ENCODE assay signal across 11 mouse cellular contexts in the genomic region with DNA sequence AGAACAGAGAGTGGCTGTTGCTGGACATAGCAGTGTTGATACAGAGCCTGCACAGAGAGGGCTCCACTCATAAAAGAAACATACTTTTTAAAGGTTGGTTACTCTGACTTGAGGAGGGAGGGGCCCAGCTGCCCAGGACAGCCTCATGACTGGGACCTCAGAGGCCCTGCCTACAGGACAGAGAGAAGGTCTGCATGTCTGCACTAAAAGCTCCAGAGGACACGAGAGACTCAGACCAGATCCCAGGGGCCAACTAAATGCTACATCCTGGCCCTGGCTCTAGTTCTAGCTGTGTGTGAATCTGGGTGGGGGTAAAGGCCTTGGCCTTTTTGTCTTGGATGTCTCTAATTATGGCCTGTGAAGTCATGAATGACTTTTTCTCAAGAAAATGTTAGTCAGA.
DNase-seq lines count a peak whose midpoint lies in the region; ATAC-seq and TF ChIP-seq lines count a peak whose summit lies in the region.
"Had no signal": no experiment of that assay in that cellular context is flagged by ENCODE, and none has a peak within 500 bp of the region (broad histone marks: within the 10 kb centered on the region; RNA-seq: fewer than 3 reads in every experiment).

No protein-coding gene starts in this region.

- DNase-seq in adrenal gland, postnatal 14 days = peak; percentile 47
- no peak for DNase-seq in adrenal gland, adult 8-10 months
- no peak for DNase-seq in hindbrain, embryonic 10.5 days (ENCODE audit: low spot score)
- no peak for DNase-seq in limb, embryonic 10.5 days (ENCODE audit: low spot score)
- DNase-seq in MN1 (ENCODE audit: low spot score) = no peak
- DNase-seq in right cerebral cortex, postnatal 14 days = no peak
- DNase-seq: cerebellum, postnatal 14 days; kidney, postnatal 36 days; lung, embryonic 14.5 days had no signal

- no peaks in the 10 kb centered on the region for H3K27me3 ChIP-seq in hindbrain, embryonic 10.5 days (ENCODE audit: insufficient read depth, poor library complexity, severe bottlenecking)
- H3K27me3 ChIP-seq in hindbrain, embryonic 16.5 days (replicated peaks; ENCODE audit: control insufficient read depth, insufficient read depth, low read length) = no peaks in the 10 kb centered on the region
- no peaks in the 10 kb centered on the region for H3K27me3 ChIP-seq in limb, embryonic 10.5 days (ENCODE audit: low read depth, poor library complexity, severe bottlenecking)

- TF ChIP-seq CTCF in cortical plate, adult 2 months (IDR thresholded peaks at IDR 0.05; ENCODE audit: extremely low read depth, insufficient read depth, low read length) = no peak

- ATAC-seq in hindbrain, embryonic 16.5 days = no peak

- no peak overlapping the region for H3K4me2 ChIP-seq in hindbrain, embryonic 16.5 days (ENCODE audit: low read length)
- H3K4me2 ChIP-seq: lung, embryonic 14.5 days had no signal

- no peaks in the 10 kb centered on the region for H3K9me3 ChIP-seq in hindbrain, embryonic 10.5 days
- no peaks in the 10 kb centered on the region for H3K9me3 ChIP-seq in hindbrain, embryonic 16.5 days (ENCODE audit: control insufficient read depth, low read length)
- H3K9me3 ChIP-seq in limb, embryonic 10.5 days (replicated peaks) = no peaks in the 10 kb centered on the region

- no peak overlapping the region for H3K9ac ChIP-seq in hindbrain, embryonic 16.5 days (ENCODE audit: low read depth, low read length)
- H3K9ac ChIP-seq: lung, embryonic 14.5 days had no signal

- peak overlapping the region; percentile 46; the same call in 1 of the 2 replicates for H3K27ac ChIP-seq in hindbrain, embryonic 10.5 days
- H3K27ac ChIP-seq in hindbrain, embryonic 16.5 days (ENCODE audit: low read depth, low read length) = no peak overlapping the region
- peak overlapping the region; percentile 41; the same call in 1 of the 2 replicates for H3K27ac ChIP-seq in cortical plate, adult 2 months (ENCODE audit: insufficient read depth, low read length)
- 0 out of 2 replicates have a peak overlapping the region, but pooled peaks have one; percentile 16 for H3K27ac ChIP-seq in limb, embryonic 10.5 days

- peaks cover 62% of the 10 kb centered on the region for H3K4me1 ChIP-seq in hindbrain, embryonic 10.5 days (replicated peaks)
- peaks cover 52% of the 10 kb centered on the region for H3K4me1 ChIP-seq in hindbrain, embryonic 16.5 days (ENCODE audit: control insufficient read depth, insufficient read depth, low read depth, low read length)
- H3K4me1 ChIP-seq in cortical plate, adult 2 months (ENCODE audit: control insufficient read depth, insufficient read depth, low read length) = peaks cover 56% of the 10 kb centered on the region
- H3K4me1 ChIP-seq in limb, embryonic 10.5 days = peaks cover 53% of the 10 kb centered on the region

- no peaks in the 10 kb centered on the region for H3K36me3 ChIP-seq in hindbrain, embryonic 10.5 days
- no peaks in the 10 kb centered on the region for H3K36me3 ChIP-seq in hindbrain, embryonic 16.5 days (ENCODE audit: control insufficient read depth, insufficient read depth, low read length)
- H3K36me3 ChIP-seq in limb, embryonic 10.5 days = no peaks in the 10 kb centered on the region

- TF ChIP-seq POLR2A in cortical plate, adult 2 months (IDR thresholded peaks at IDR 0.05; ENCODE audit: extremely low read depth, insufficient read depth, low read length) = no peak

- 58% methylated on average over 1 of the region's 1 CpGs for WGBS in hindbrain, embryonic 10.5 days
- 76% methylated on average over 1 of the region's 1 CpGs for WGBS in hindbrain, embryonic 16.5 days
- WGBS in limb, embryonic 10.5 days = 36% methylated on average over 1 of the region's 1 CpGs

- H3K4me3 ChIP-seq in hindbrain, embryonic 10.5 days = no peak overlapping the region
- H3K4me3 ChIP-seq in hindbrain, embryonic 16.5 days (ENCODE audit: low read length) = no peak overlapping the region
- H3K4me3 ChIP-seq in cortical plate, adult 2 months (ENCODE audit: insufficient read depth, low read length) = no peak overlapping the region
- H3K4me3 ChIP-seq in limb, embryonic 10.5 days = no peak overlapping the region
